Mouse (Mus musculus) thymus, postnatal 25 days (tissue): ENCODE data around the gene Gm3880.
"Not testable (repeated sequence)": the region's sequence is repeated elsewhere in the genome, so short reads cannot be mapped to it uniquely, and the experiment has no call there.

Source experiments
- DNase-seq: peaks from one replicate; pipeline ENCODE4 v3.0.0; 2022

Gm3880 gene

DNA sequence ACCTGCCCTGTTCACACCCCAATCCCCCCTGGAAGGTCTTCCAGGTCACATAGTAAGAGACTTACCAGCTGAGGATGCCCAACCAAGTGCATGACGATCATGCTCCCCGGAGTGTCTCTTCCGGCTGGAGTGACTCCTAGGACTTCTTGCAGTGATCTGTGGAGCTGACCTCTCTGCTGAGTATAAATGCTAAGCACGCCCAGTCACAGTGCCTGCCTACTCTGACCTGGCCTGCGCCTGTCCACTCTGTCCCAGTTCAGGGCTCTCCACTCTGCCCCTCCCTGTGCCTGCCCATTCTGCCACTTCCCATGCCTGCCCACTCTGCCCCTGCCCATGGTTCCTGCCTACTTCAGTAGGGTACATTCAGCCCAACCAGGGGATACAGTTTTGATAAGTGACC, at the start of gene Gm3880:
Gm3880 (minus strand) TSS at position 101 of the 400 bp plus-strand sequence.
- DNase-seq = not testable (repeated sequence)

DNA sequence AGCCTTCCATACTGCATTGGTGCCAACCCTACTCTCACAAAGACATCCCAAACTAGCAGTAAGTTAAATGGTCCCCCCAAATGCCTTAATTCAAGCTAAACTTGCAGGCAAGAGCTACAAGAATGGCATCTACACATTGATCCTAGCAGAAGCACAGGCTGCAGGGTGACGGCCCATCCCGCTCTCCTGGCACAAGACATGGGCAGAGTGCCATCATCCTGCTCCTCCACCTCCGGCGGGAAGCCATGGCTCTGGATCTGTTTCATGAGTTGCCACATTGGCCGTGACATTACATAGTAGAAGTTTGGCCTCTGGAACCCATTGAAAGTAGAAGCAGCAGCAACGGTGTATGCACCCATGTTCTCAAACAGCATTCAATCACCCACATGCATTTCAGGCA, 37.5 kb upstream of the Gm3880 start:
- not testable (repeated sequence) for DNase-seq

GRCm38 (mm10) chrX:102707535-102707934, 20.8 kb upstream of the Gm3880 start, which contains the start of the genes Gm9112 and Dmrtc1b:
TSS of gene Gm9112 (minus strand) at chrX:102707635.
TSS of gene Dmrtc1b (plus strand) at chrX:102707865.
- DNase-seq = not testable (repeated sequence)

DNA sequence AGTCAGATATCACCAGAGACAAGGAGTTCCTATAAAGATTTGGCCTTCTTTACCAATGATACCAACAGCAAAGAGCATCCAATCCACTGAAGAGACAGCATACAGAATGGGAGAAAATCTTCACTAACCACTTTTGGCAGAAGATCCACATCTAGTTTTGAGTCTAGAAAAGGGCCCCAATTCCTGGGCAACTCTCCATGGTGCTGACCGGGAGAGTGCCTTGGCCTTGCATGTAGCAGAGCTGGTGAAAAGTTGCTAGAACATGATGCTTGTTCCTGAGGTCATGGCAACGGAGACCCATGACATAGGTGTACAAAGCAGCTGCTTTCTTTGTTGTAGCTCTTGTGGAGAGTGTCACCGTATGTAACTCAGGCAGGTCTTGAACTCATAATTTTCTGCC, 13.9 kb upstream of the Gm3880 start:
- DNase-seq = not testable (repeated sequence)

DNA sequence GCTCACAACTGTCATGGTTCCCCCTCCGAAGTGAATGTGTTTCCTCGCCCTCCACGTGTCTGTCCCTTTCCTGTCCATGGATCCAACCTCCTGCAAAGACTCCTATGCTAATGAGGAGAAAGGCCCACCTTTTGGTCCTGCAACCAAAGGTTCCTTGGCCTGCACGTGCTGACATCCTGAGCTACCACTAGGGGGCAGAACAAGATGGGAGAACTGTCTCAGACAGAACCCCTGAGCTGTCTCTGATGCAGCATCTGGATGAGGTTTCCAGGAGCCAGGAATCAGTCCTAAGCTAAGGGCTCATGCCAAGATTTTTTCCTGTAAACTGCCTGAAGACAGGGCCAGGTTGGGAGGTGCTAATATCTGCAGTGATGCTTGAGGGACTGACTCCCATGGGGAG, 2.5 kb upstream of the Gm3880 start:
- peak; percentile 1 for DNase-seq

GRCm38 (mm10) chrX:102684706-102685105, 2.1 kb downstream of the Gm3880 start:
- not testable (repeated sequence) for DNase-seq

DNA sequence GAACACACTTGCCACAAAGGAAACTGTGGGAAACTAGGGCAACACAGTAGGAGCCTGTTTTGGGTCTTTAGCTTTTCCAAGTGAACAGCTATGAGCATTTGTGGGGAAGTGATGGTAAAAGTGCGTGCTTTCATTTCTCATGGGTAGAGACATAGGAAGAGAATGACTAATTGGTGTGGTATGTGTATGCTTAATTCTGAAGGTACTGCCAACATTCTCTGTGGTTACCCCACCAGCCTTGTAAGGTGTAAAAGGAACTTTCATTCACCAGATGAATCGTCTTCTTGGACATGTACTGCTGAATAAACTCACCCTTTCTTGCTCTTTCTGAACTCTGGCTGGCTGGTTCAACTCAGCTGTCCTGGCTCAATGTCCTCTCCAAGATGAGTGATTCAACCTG, 20.1 kb downstream of the Gm3880 start:
- DNase-seq = no peak

GRCm38 (mm10) chrX:102660712-102661111, 26.1 kb downstream of the Gm3880 start:
- no peak for DNase-seq

- no peak for DNase-seq
These were observed 41.1 kb downstream of the Gm3880 start for GRCm38 (mm10) chrX:102645691-102646090.

- no peak for DNase-seq
These were observed 41.6 kb downstream of the Gm3880 start for GRCm38 (mm10) chrX:102645146-102645545.

- no peak for DNase-seq
These were observed 42.2 kb downstream of the Gm3880 start for GRCm38 (mm10) chrX:102644573-102644951.

- DNase-seq = peak; percentile 11
These were observed 42.8 kb downstream of the Gm3880 start, which contains the start of gene Phka1 for GRCm38 (mm10) chrX:102643823-102644572. TSS of gene Phka1 (minus strand) at chrX:102644246.
